In the genomic region with DNA sequence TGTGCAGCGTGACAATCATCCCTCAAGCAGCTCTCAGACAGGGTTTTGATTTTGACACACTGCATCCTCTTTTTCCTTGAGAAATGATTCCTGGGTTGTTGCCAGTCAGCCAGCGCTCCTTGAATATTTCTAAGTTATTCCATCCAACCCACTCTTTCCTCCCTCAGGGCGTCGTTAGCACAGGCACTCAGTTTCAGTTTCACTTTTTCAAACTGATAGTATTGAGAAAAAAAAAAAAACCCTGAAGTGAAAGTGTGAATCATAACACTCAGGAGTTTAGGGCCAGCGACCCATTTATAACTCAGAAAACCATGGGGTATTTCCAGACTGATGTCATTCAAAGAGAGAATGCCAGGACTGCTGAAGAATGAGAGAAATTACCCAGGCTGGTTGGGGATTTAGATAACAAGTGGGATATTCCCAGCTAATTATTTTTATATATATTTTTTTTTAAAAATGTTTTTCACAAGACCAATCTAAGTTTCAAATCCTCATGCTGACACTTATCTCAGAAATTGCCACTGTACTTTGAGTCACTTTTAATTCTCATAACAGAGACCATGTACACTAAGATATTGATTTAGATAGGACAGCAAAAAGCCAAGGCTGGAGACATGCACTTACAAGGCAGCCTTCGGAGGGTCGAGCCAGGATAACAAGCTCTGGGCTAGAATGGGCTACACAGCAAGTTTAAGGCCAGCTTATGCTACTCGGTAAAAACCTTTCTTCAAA, we compare ENCODE assay signal across 9 mouse cellular contexts.
DNase-seq lines count a peak whose midpoint lies in the region; ATAC-seq and TF ChIP-seq lines count a peak whose summit lies in the region.
"Had no signal": no experiment of that assay in that cellular context is flagged by ENCODE, and none has a peak within 500 bp of the region (broad histone marks: within the 10 kb centered on the region; RNA-seq: fewer than 3 reads in every experiment).

No protein-coding gene starts in this region.

- TF ChIP-seq EP300 in MEL (IDR thresholded peaks at IDR 0.05; ENCODE audit: low read depth in 1 of 2, low read length in 2 of 2), result no peak
- TF ChIP-seq EP300 in liver, embryonic 14.5 days (IDR thresholded peaks at IDR 0.05; ENCODE audit: low read depth), result no peak

- no peaks in the 10 kb centered on the region for H3K27me3 ChIP-seq in heart, embryonic 10.5 days (ENCODE audit: insufficient read depth, poor library complexity, severe bottlenecking)
- H3K27me3 ChIP-seq in MEL (ENCODE audit: control insufficient read depth in 1 of 2, insufficient read depth in 2 of 2, low read length in 2 of 2), result no peaks in the 10 kb centered on the region
- no peaks in the 10 kb centered on the region for H3K27me3 ChIP-seq in intestine, embryonic 16.5 days (replicated peaks; ENCODE audit: control insufficient read depth, insufficient read depth, low read length)
- H3K27me3 ChIP-seq in liver, embryonic 14.5 days (ENCODE audit: control insufficient read depth, insufficient read depth, low read length), result no peaks in the 10 kb centered on the region
- H3K27me3 ChIP-seq: limb, embryonic 12.5 days had no signal

- no peaks in the 10 kb centered on the region for H3K4me1 ChIP-seq in heart, embryonic 10.5 days
- H3K4me1 ChIP-seq in MEL (ENCODE audit: control insufficient read depth in 1 of 2, insufficient read depth in 2 of 2, low read length in 2 of 2), result no peaks in the 10 kb centered on the region
- no peaks in the 10 kb centered on the region for H3K4me1 ChIP-seq in intestine, embryonic 16.5 days (ENCODE audit: control insufficient read depth, insufficient read depth, low read length)
- H3K4me1 ChIP-seq in liver, embryonic 14.5 days (replicated peaks; ENCODE audit: control insufficient read depth in 2 of 2, insufficient read depth in 2 of 2, low read length in 1 of 2), result no peaks in the 10 kb centered on the region
- H3K4me1 ChIP-seq: limb, embryonic 12.5 days had no signal

- no peak overlapping the region for H3K27ac ChIP-seq in heart, embryonic 10.5 days
- H3K27ac ChIP-seq in MEL (ENCODE audit: control insufficient read depth, low read depth, low read length), result no peak overlapping the region
- H3K27ac ChIP-seq in intestine, embryonic 16.5 days (ENCODE audit: low read length), result no peak overlapping the region
- no peak overlapping the region for H3K27ac ChIP-seq in liver, embryonic 14.5 days
- H3K27ac ChIP-seq: limb, embryonic 12.5 days had no signal

- WGBS in heart, embryonic 10.5 days, result 75% methylated on average over 8 of the region's 8 CpGs
- 57% methylated on average over 8 of the region's 8 CpGs for WGBS in intestine, embryonic 16.5 days
- WGBS in liver, embryonic 14.5 days (ENCODE audit: insufficient replicate concordance), result 47% methylated on average over 8 of the region's 8 CpGs

- H3K36me3 ChIP-seq in heart, embryonic 10.5 days, result no peaks in the 10 kb centered on the region
- no peaks in the 10 kb centered on the region for H3K36me3 ChIP-seq in MEL (ENCODE audit: control insufficient read depth in 1 of 2, insufficient read depth in 2 of 2, low read length in 2 of 2)
- no peaks in the 10 kb centered on the region for H3K36me3 ChIP-seq in intestine, embryonic 16.5 days (ENCODE audit: control insufficient read depth, insufficient read depth, low read length)
- H3K36me3 ChIP-seq in liver, embryonic 14.5 days (replicated peaks; ENCODE audit: control insufficient read depth, insufficient read depth, low read depth), result no peaks in the 10 kb centered on the region
- H3K36me3 ChIP-seq: limb, embryonic 12.5 days had no signal

- TF ChIP-seq CTCF in MEL (IDR thresholded peaks at IDR 0.05 in 2 of 3, conservative IDR thresholded peaks at IDR 0.05 in 1 of 3; ENCODE audit: control insufficient read depth in 1 of 3, insufficient read depth in 1 of 3, low read depth in 2 of 3, low read length in 3 of 3, poor library complexity in 1 of 3, severe bottlenecking in 1 of 3), result no peak
- TF ChIP-seq CTCF in liver, embryonic 14.5 days (IDR thresholded peaks at IDR 0.05; ENCODE audit: low read depth), result no peak

- no peaks in the 10 kb centered on the region for H3K9me3 ChIP-seq in heart, embryonic 10.5 days
- H3K9me3 ChIP-seq in MEL (replicated peaks; ENCODE audit: insufficient read depth, low read length), result no peaks in the 10 kb centered on the region
- H3K9me3 ChIP-seq in intestine, embryonic 16.5 days (ENCODE audit: control insufficient read depth, low read length), result no peaks in the 10 kb centered on the region
- no peaks in the 10 kb centered on the region for H3K9me3 ChIP-seq in liver, embryonic 14.5 days (ENCODE audit: control insufficient read depth, low read length)
- H3K9me3 ChIP-seq: limb, embryonic 12.5 days had no signal

- peak; percentile 54 to 63 for DNase-seq in heart, adult 18-20 months
- DNase-seq in heart, embryonic 10.5 days (ENCODE audit: low spot score), result no peak
- DNase-seq in MEL (ENCODE audit: low read depth, low spot score), result peak; percentile 8
- no peak for DNase-seq in liver, embryonic 14.5 days (ENCODE audit: low read depth in 3 of 3, low spot score in 3 of 3)
- DNase-seq in right cerebral cortex, postnatal 4 days, result peak; percentile 3
- no peak for DNase-seq in cerebellum, adult 11-12 months

- H3K79me2 ChIP-seq in MEL (ENCODE audit: control insufficient read depth, insufficient read depth, low read length, poor library complexity), result no peaks in the 10 kb centered on the region

- H3K9ac ChIP-seq in MEL (ENCODE audit: control insufficient read depth, low read depth, low read length, poor library complexity, severe bottlenecking), result no peak overlapping the region; the same call in 1 of the 2 replicates
- no peak overlapping the region for H3K9ac ChIP-seq in intestine, embryonic 16.5 days (ENCODE audit: low read depth, low read length)
- H3K9ac ChIP-seq in liver, embryonic 14.5 days (replicated peaks), result no peak overlapping the region
- H3K9ac ChIP-seq: limb, embryonic 12.5 days had no signal

- no peak for TF ChIP-seq POLR2A in MEL (IDR thresholded peaks at IDR 0.05; ENCODE audit: control insufficient read depth in 1 of 2, insufficient read depth in 1 of 2, low read depth in 1 of 2, low read length in 2 of 2, poor library complexity in 1 of 2)

- no peak overlapping the region for H3K4me3 ChIP-seq in heart, embryonic 10.5 days
- H3K4me3 ChIP-seq in MEL (ENCODE audit: control insufficient read depth in 1 of 2, insufficient read depth in 1 of 2, low read depth in 2 of 2, low read length in 2 of 2), result peak overlapping the region; percentile 68 to 79
- H3K4me3 ChIP-seq in intestine, embryonic 16.5 days (ENCODE audit: low read length), result peak overlapping the region; percentile 25; the same call in 1 of the 2 replicates
- no peak overlapping the region; a peak in 1 of 4 replicates for H3K4me3 ChIP-seq in liver, embryonic 14.5 days (ENCODE audit: insufficient read depth in 1 of 2, low read depth in 2 of 2, low read length in 2 of 2)
- H3K4me3 ChIP-seq: limb, embryonic 12.5 days had no signal

- peak overlapping the region; percentile 30 for H3K4me2 ChIP-seq in intestine, embryonic 16.5 days (ENCODE audit: low read depth, low read length)
- H3K4me2 ChIP-seq in liver, embryonic 14.5 days (ENCODE audit: low read depth), result peak overlapping the region; percentile 33
- H3K4me2 ChIP-seq: limb, embryonic 12.5 days had no signal

- no peak for TF ChIP-seq RAD21 in MEL (IDR thresholded peaks at IDR 0.05; ENCODE audit: low read depth, low read length)

- peak; percentile 91 for ATAC-seq in frontal cortex, adult (ENCODE audit: low TSS enrichment)
- no peak for ATAC-seq in intestine, embryonic 16.5 days
- no peak for ATAC-seq in liver, embryonic 14.5 days (ENCODE audit: insufficient read depth)

TF ChIP-seq in MEL, 35 proteins besides CTCF, POLR2A, EP300 and RAD21:
- no peak for TF ChIP-seq ZKSCAN1 (IDR thresholded peaks at IDR 0.05; ENCODE audit: low read depth, low read length)
- peak; percentile 50 for TF ChIP-seq ZNF384 (IDR thresholded peaks at IDR 0.05; ENCODE audit: low read depth, low read length)
- TF ChIP-seq ETS1 (IDR thresholded peaks at IDR 0.05; ENCODE audit: low read depth, low read length), result peak; percentile 27; the same call in 1 of the 2 replicates
- TF ChIP-seq GABPA (IDR thresholded peaks at IDR 0.05; ENCODE audit: low read depth, low read length), result no peak
- TF ChIP-seq BHLHE40 (IDR thresholded peaks at IDR 0.05; ENCODE audit: borderline replicate concordance, low read depth, low read length), result no peak

Comparison
In these comparisons a context has a peak if more than half of its experiments do, and no peak if none do; other contexts are left out.
1. DNase-seq: peak in heart, adult 18-20 months (2 of 2), MEL (single experiment) and right cerebral cortex, postnatal 4 days (single experiment); none in heart, embryonic 10.5 days (single experiment), liver, embryonic 14.5 days (0 of 3) and cerebellum, adult 11-12 months (single experiment).
2. H3K4me3 ChIP-seq: peak in MEL (2 of 2) and intestine, embryonic 16.5 days (single experiment); none in heart, embryonic 10.5 days (single experiment) and liver, embryonic 14.5 days (0 of 2).